Mouse (Mus musculus): ENCODE measurements around the gene Hsd17b7.

- TF ChIP-seq CTCF (IDR thresholded peaks at IDR 0.05; ENCODE audit: low read depth) (no peak), EP300 (IDR thresholded peaks at IDR 0.05; ENCODE audit: low read depth) (no peak)
These were observed 20.8 kb downstream of the Hsd17b7 start for GRCm38 (mm10) chr1:169948280-169948679.

Data from liver, postnatal 0 days (tissue).